Mouse (Mus musculus) heart, postnatal 0 days (tissue): ENCODE results near the gene Prrc2a. TPM values are rescaled to one million over a fixed set of nuclear protein-coding genes. Genes with fewer than 3 reads are reported as not detected.
A peak's percentile ranks its signal among the peaks of the same experiment; 100 is the strongest.
"Not testable (repeated sequence)": the region's sequence is repeated elsewhere in the genome, so short reads cannot be mapped to it uniquely, and the experiment has no call there.

Experiments
- ATAC-seq: fragments of 200-750 bp; cut with Nextera tagmentation; 2 replicates; pipeline ENCODE4 v1.8.0; 2017; ENCODE audit warnings: low read depth, moderate number of reproducible peaks, moderate library complexity; ENCODE audit not compliant: insufficient read depth
- DNase-seq: peaks from one replicate; pipeline ENCODE4 v3.0.0-alpha.2; 2016; ENCODE audit warnings: low spot score
- H3K27ac ChIP-seq: fragments of 300-500 bp; sonication (generic); 2 replicates; pipeline ENCODE4 v1.5.1; 2014; ENCODE audit warnings: low read depth, mild to moderate bottlenecking
- H3K27me3 ChIP-seq: fragments of 300-500 bp; sonication (generic); 2 replicates; pipeline ENCODE4 v1.6.1; 2014; ENCODE audit warnings: low read length, mixed read lengths; ENCODE audit not compliant: control insufficient read depth, insufficient read depth
- H3K36me3 ChIP-seq: fragments of 300-500 bp; sonication (generic); replicated peaks from 2 replicates; pipeline ENCODE4 v1.6.1; 2014; ENCODE audit warnings: low read length, mixed read lengths; ENCODE audit not compliant: control insufficient read depth, insufficient read depth
- H3K4me1 ChIP-seq: fragments of 300-500 bp; sonication (generic); 2 replicates; pipeline ENCODE4 v1.6.1; 2014; ENCODE audit warnings: antibody characterized with exemption; ENCODE audit not compliant: control insufficient read depth, insufficient read depth
- H3K4me2 ChIP-seq: fragments of 300-500 bp; sonication (generic); 2 replicates; pipeline ENCODE4 v1.6.1; 2014; ENCODE audit warnings: low read depth, mild to moderate bottlenecking, low read length, moderate library complexity
- H3K4me3 ChIP-seq: fragments of 300-500 bp; sonication (generic); 2 replicates; pipeline ENCODE4 v1.5.1; 2014; ENCODE audit warnings: low read depth, low read length
- H3K9ac ChIP-seq: fragments of 300-500 bp; sonication (generic); replicated peaks from 2 replicates; pipeline ENCODE4 v1.6.1; 2014; ENCODE audit warnings: low read depth, low read length, mixed read lengths
- H3K9me3 ChIP-seq: fragments of 300-500 bp; sonication (generic); replicated peaks from 2 replicates; pipeline ENCODE4 v1.6.1; 2016; ENCODE audit warnings: low read length; ENCODE audit not compliant: control insufficient read depth
- CTCF ChIP-seq: IDR thresholded peaks from 2 replicates; pipeline ENCODE4 v1.5.1; 2016; ENCODE audit warnings: antibody characterized with exemption, control low read depth, low read depth
- EP300 ChIP-seq: IDR thresholded peaks from 2 replicates; pipeline ENCODE4 v1.6.1; 2016; ENCODE audit warnings: antibody characterized with exemption, low read depth
- WGBS: fragments of 180-500 bp; shearing (Covaris S2); extraction: QIAGEN DNeasy Blood & Tissue Kit; methylation state at CpG from one replicate; pipeline ENCODE4 v1.1.7; 2014; 5-methylcytosine and 5-hydroxymethylcytosine counted together
- polyA plus RNA-seq: library from polyadenylated mRNA; unstranded; fragments of >200 nt; fragmentation: Nextera tagmentation; extraction: Ambion mirVana; gene quantifications from 2 replicates; pipeline ENCODE4 v1.2.1, GENCODE M21; 2015
- total RNA-seq: library from RNA; depleted of rRNA; stranded (reverse); fragments of >200 nt; gene quantifications from 2 replicates; pipeline ENCODE4 v1.2.3, GENCODE M21; 2014; ENCODE audit warnings: low replicate concordance

Gene Prrc2a
- total and polyA plus RNA-seq, 2 experiments from 2014 or later: 60.7 to 99.2 TPM

DNA sequence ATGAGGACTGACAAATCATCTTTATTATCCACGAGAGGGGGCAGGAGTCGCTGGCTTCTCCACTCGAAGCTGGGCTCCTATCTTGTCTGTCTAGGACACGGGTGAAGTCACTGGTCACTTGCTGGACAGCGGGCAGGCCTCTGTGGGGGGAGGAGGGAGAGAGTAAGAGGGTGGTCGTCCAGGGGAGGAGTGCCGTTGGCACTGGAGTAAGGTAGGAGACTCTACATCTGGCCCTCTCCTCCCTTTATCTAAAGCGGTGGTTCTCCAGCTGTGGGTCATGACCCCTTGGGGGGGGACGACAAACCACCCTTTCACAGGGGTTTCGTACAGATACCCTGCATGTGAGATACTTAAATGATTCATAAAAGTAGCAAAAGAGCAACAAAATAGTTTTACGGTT is 35.7 kb downstream of the Prrc2a start:
- no peak for TF ChIP-seq CTCF
- 53% methylated on average over 11 of the region's 11 CpGs for WGBS
- H3K4me3 ChIP-seq: no peak overlapping the region
- H3K9me3 ChIP-seq: no peaks in the 10 kb centered on the region
- no peaks in the 10 kb centered on the region for H3K27me3 ChIP-seq
- ATAC-seq (no peak), DNase-seq (no peak)
- no peak overlapping the region for H3K27ac ChIP-seq
- peaks cover 16% of the 10 kb centered on the region for H3K4me1 ChIP-seq
- no peak overlapping the region for H3K4me2 ChIP-seq
- H3K36me3 ChIP-seq: peaks cover 17% of the 10 kb centered on the region
- no peak overlapping the region for H3K9ac ChIP-seq

DNA sequence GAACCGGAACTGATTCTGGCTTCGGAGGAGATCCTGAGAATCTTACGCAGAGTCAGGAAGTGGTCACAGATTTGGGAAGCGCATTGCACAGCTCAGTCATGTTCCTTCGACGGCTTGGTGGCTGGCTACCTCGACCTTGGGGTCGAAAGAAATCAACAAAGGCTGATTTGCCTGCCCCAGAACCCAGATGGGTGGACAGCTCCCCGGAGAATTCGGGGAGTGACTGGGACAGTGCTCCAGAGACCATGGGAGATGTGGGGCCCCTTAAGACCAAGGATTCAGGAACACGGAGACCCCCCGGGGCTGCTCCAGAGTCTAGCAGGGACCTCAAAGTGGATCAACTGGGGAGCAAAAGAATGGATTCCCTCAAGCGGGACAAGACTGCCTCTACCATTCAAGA is 37.7 kb downstream of the Prrc2a start:
- Histone ChIP-seq H3K4me2 (peak overlapping the region; percentile 68), H3K27me3 (no peaks in the 10 kb centered on the region), H3K9ac (peak overlapping the region; percentile 76), H3K9me3 (no peaks in the 10 kb centered on the region), H3K4me3 (peak overlapping the region; percentile 64), H3K36me3 (peaks cover 21% of the 10 kb centered on the region), H3K4me1 (peaks cover 20% of the 10 kb centered on the region), H3K27ac (peak overlapping the region; percentile 89)
- 58% methylated on average over 13 of the region's 13 CpGs for WGBS
- ATAC-seq (no peak), DNase-seq (no peak)
- TF ChIP-seq EP300 (no peak), CTCF (no peak)

DNA sequence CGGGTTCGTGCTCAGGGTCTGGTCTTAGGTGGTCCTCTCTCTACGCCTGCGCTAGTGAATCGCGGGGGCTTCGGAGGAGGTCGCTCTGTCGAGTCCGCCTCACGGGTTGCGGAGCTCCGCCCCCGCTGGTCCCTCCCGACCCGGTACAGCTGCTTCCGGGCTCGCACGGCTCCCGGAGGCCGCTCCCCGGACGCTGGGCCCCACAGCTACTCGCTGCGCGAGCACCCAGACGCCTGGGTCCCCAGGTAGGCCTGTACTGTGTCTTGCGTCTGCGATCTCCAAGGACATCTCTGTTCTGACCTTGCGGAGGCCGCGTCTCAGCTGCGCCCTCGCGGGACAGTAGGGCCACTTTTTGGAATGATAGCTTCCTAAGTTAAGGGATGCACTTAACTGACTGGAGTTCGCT is 38.5 kb downstream of the Prrc2a start, which contains the start of gene D17H6S53E:
D17H6S53E (plus strand) TSS at position 168 of the 406 bp plus-strand sequence.
- Histone ChIP-seq H3K4me3 (peak within 1 kb of the TSS; percentile 64), H3K27me3 (no peaks in the 10 kb centered on the region), H3K36me3 (peaks cover 21% of the 10 kb centered on the region), H3K27ac (peak within 1 kb of the TSS; percentile 89), H3K9me3 (no peaks in the 10 kb centered on the region), H3K4me2 (peak within 1 kb of the TSS; percentile 68), H3K9ac (peak within 1 kb of the TSS; percentile 76), H3K4me1 (peaks cover 20% of the 10 kb centered on the region)
- under 1% methylated on average over 36 of the region's 36 CpGs for WGBS
- peak; percentile 55 for DNase-seq
- ATAC-seq: peak; percentile 51
- TF ChIP-seq CTCF (no peak), EP300 (no peak)

DNA sequence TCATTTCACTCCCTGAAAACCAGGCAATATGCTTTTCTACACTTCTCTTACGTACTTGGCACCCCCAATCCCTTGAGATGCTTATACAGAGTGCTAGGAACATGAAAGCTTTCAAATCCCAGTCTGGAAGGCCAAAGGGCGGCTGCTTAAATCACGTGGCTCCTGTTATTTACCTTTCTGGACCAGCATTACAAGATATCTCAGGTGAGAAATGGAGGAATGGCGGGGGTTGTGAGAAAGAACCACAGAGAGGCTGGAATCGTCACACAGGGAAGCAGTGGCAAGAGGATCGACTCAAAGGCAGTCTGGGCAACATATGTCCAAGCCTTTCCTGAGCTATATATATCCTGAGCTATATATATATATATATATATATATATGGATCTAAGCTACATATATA is 39.1 kb downstream of the Prrc2a start:
- Histone ChIP-seq H3K4me3 (peak overlapping the region; percentile 64), H3K27me3 (no peaks in the 10 kb centered on the region), H3K27ac (peak overlapping the region; percentile 89), H3K4me1 (peaks cover 20% of the 10 kb centered on the region), H3K9me3 (no peaks in the 10 kb centered on the region), H3K36me3 (peaks cover 21% of the 10 kb centered on the region), H3K9ac (peak overlapping the region; percentile 76), H3K4me2 (peak overlapping the region; percentile 68)
- no peak for TF ChIP-seq EP300
- no peak for TF ChIP-seq CTCF
- DNase-seq (no peak), ATAC-seq (no peak)
- WGBS: 23% methylated on average over 6 of the region's 6 CpGs

DNA sequence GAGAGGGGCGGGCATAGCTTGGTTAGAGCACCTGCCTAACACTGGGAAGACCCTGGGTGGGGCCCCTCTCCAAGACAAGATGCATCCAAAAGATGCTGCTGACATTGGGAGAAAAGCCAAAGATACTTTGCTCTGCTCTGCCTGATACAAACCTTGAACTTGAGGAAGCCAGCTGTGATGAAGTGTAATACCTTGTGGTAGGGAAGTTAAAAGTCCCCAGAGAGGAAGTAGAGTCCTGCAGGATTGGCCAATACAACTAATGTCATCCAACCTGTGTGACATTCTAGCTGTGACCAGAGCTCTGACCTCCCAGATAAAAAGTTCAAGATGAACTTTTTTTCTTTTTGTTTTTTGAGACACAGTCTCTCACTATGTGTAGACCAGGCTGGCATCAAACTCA is 39.6 kb downstream of the Prrc2a start:
- DNase-seq: no peak
- Histone ChIP-seq H3K4me2 (no peak overlapping the region), H3K27me3 (no peaks in the 10 kb centered on the region), H3K9me3 (no peaks in the 10 kb centered on the region), H3K27ac (no peak overlapping the region), H3K9ac (0 out of 2 replicates have a peak overlapping the region, but pooled peaks have one; percentile 76), H3K4me3 (no peak overlapping the region), H3K4me1 (peaks cover 20% of the 10 kb centered on the region), H3K36me3 (peaks cover 17% of the 10 kb centered on the region)
- no peak for ATAC-seq
- TF ChIP-seq EP300: no peak
- TF ChIP-seq CTCF: no peak
- WGBS: 100% methylated on average over 1 of the region's 1 CpGs

DNA sequence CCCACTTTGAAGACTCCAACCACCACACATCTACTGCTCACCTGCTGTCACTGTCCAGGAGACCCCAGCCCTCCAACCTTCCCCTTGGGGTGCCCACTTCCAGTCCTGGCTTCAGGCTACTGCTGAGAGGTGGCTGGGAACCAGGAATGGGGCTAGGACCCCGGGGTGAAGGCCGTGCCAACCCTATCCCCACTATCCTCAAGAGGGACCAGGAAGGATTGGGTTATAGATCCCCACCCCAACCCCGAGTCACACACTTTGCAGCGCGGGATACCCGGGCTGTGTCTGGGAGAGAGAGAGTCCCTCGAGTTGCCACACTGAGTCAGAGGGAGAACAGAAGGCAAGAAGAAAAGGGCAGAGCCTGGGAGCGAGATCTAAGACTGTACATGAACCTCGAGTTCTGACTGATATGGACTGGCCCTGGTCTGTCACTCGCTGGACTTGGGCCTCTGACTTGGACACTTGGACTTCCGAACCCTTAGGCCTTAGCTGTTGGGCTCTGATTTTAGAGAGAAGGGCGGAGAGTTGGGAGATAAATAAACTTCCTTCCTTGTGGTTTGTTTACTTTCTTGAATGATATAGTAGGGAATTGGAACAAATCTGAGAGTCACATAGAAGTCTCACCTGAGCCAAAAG is 40.3 kb downstream of the Prrc2a start:
- H3K27ac ChIP-seq, H3K27me3 ChIP-seq, H3K9ac ChIP-seq, H3K9me3 ChIP-seq, ATAC-seq, H3K4me2 ChIP-seq, DNase-seq, H3K4me3 ChIP-seq: not testable (repeated sequence)
- H3K4me1 ChIP-seq: peaks cover 20% of the 10 kb centered on the region
- WGBS: 87% methylated on average over 12 of the region's 12 CpGs
- peaks cover 21% of the 10 kb centered on the region for H3K36me3 ChIP-seq

DNA sequence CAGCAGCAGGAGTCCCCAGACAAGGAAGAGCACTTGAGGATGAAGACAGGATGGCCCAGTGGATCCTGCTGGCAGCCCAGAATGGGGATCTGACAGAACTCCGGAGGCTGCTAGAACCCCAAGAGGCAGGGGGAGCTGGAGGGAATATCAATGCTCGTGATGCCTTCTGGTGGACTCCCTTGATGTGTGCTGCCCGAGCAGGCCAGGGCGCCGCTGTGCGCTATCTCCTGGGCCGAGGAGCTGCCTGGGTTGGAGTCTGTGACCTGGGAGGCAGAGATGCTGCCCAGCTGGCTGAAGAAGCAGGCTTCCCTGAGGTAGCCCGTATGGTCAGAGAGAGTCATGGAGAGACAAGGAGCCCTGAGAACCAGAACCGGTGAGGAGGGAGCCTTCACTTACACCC is 41.4 kb downstream of the Prrc2a start:
- DNase-seq, H3K9me3 ChIP-seq, ATAC-seq, H3K27me3 ChIP-seq, H3K4me3 ChIP-seq, H3K9ac ChIP-seq, H3K27ac ChIP-seq, H3K4me2 ChIP-seq: not testable (repeated sequence)
- H3K4me1 ChIP-seq: peaks cover 20% of the 10 kb centered on the region
- peaks cover 25% of the 10 kb centered on the region for H3K36me3 ChIP-seq
- 87% methylated on average over 9 of the region's 9 CpGs for WGBS
